Mouse (Mus musculus) granulocyte monocyte progenitor cell, adult 5-6 weeks (primary cell): ENCODE data around the gene Gm5890. TPM values are rescaled to one million over a fixed set of nuclear protein-coding genes. Genes with fewer than 3 reads are reported as not detected.
"Not testable (repeated sequence)": the region's sequence is repeated elsewhere in the genome, so short reads cannot be mapped to it uniquely, and the experiment has no call there.

Source experiments
- ATAC-seq: replicated peaks from 2 replicates; pipeline ENCODE4 v1.8.0; 2016; ENCODE audit warnings: mild to moderate bottlenecking, moderate TSS enrichment, inconsistent platforms; ENCODE audit not compliant: poor library complexity, severe bottlenecking
- total RNA-seq, 2 experiments: library from RNA; stranded (forward) in 1 of 2; stranded (reverse) in 1 of 2; fragments of 200-712, 200-1000 nt in 1 of 2; fragments of >200 nt in 1 of 2; fragmentation: Nextera tagmentation in 1 of 2; gene quantifications; 2 replicates each; pipeline ENCODE4 v1.2.3; 2014 to 2017

The Gm5890 gene
- total RNA-seq (2014; fragmentation: Nextera tagmentation) (not detected in 2 replicates), total RNA-seq (2017) (not detected in 2 replicates)

DNA sequence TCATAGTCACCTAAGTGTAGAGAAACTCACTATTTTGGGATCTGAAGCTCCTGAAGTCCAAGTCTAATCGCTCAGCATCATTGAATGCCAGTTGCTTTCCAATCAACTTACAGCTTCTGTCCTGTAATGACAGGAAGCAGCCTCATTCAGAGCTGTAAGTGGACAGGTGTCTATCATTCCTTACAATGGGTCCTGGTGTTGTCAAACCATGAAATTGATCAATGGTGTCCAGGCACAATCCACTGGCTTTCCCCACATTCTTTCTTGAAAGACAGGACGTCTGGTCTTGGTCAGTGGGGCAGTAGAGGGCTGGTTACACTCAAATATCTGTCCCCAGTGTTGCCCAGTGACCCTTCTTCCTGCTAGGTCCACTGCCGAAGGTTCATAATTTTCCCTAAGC is at the start of gene Gm5890:
TSS of gene Gm5890 (minus strand) at position 101 of the 400 bp plus-strand sequence.
- not testable (repeated sequence) for ATAC-seq

DNA sequence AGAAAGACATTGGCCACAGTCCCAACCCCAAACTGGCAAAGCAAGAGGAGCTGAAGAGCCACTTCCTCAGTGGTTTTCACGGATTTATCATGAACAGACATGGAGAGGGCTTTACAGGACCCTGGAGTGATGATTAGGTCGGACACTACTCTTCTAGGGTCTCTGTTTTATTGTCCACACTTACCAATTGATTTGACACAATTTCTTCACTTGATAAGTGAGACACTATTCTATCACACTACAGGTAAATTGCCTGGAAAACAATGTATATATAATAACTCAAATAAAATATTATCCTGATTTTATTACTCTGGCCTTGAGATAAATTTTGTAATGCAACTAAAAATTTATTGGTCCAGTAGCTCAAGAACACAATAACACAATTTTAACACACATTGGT is 28.9 kb downstream of the Gm5890 start, which contains the start of gene Gm4498:
TSS of gene Gm4498 (minus strand) at position 101 of the 400 bp plus-strand sequence.
- not testable (repeated sequence) for ATAC-seq

Other genes starting within 250 kb of the Gm5890 start
- not detected in 2 replicates for gene Vmn1r91, start 163.2 kb downstream of the Gm5890 start, total RNA-seq (2014; fragmentation: Nextera tagmentation)
- not detected in 2 replicates for gene Vmn1r91, start 163.2 kb downstream of the Gm5890 start, total RNA-seq (2017)
- not detected in 2 replicates for gene Gm16442, start 140.3 kb downstream of the Gm5890 start, total RNA-seq (2014; fragmentation: Nextera tagmentation)
- gene Gm16442, start 140.3 kb downstream of the Gm5890 start, total RNA-seq (2017) = not detected in 2 replicates
- not detected in 2 replicates for gene Vmn1r93, start 123.7 kb downstream of the Gm5890 start, total RNA-seq (2014; fragmentation: Nextera tagmentation)
- not detected in 2 replicates for gene Vmn1r93, start 123.7 kb downstream of the Gm5890 start, total RNA-seq (2017)
- gene Vmn1r94, start 94.5 kb downstream of the Gm5890 start, total RNA-seq (2014; fragmentation: Nextera tagmentation) = not detected in 2 replicates
- gene Vmn1r94, start 94.5 kb downstream of the Gm5890 start, total RNA-seq (2017) = not detected in 2 replicates
- not detected in 2 replicates for gene Vmn1r95, start 69.1 kb downstream of the Gm5890 start, total RNA-seq (2014; fragmentation: Nextera tagmentation)
- not detected in 2 replicates for gene Vmn1r95, start 69.1 kb downstream of the Gm5890 start, total RNA-seq (2017)
- not detected in 2 replicates for gene Gm6164, start 57.2 kb downstream of the Gm5890 start, total RNA-seq (2014; fragmentation: Nextera tagmentation)
- not detected in 2 replicates for gene Gm6164, start 57.2 kb downstream of the Gm5890 start, total RNA-seq (2017)
- not detected in 2 replicates for gene Gm4498, start 29.0 kb downstream of the Gm5890 start, total RNA-seq (2014; fragmentation: Nextera tagmentation)
- gene Gm4498, start 29.0 kb downstream of the Gm5890 start, total RNA-seq (2017) = not detected in 2 replicates
- not detected in 2 replicates for gene Gm4133, start 71.2 kb upstream of the Gm5890 start, total RNA-seq (2014; fragmentation: Nextera tagmentation)
- not detected in 2 replicates for gene Gm4133, start 71.2 kb upstream of the Gm5890 start, total RNA-seq (2017)
- not detected in 2 replicates for gene Gm5728, start 112.6 kb upstream of the Gm5890 start, total RNA-seq (2014; fragmentation: Nextera tagmentation)
- gene Gm5728, start 112.6 kb upstream of the Gm5890 start, total RNA-seq (2017) = not detected in 2 replicates
- gene Vmn1r100, start 155.1 kb upstream of the Gm5890 start, total RNA-seq (2014; fragmentation: Nextera tagmentation) = not detected in 2 replicates
- gene Vmn1r100, start 155.1 kb upstream of the Gm5890 start, total RNA-seq (2017) = not detected in 2 replicates
- gene Vmn1r101, start 179.8 kb upstream of the Gm5890 start, total RNA-seq (2014; fragmentation: Nextera tagmentation) = not detected in 2 replicates
- not detected in 2 replicates for gene Vmn1r101, start 179.8 kb upstream of the Gm5890 start, total RNA-seq (2017)
- gene Gm10670, start 212.1 kb upstream of the Gm5890 start, total RNA-seq (2014; fragmentation: Nextera tagmentation) = not detected in 2 replicates
- gene Gm10670, start 212.1 kb upstream of the Gm5890 start, total RNA-seq (2017) = not detected in 2 replicates
- gene Vmn1r103, start 247.7 kb upstream of the Gm5890 start, total RNA-seq (2014; fragmentation: Nextera tagmentation) = not detected in 2 replicates
- gene Vmn1r103, start 247.7 kb upstream of the Gm5890 start, total RNA-seq (2017) = not detected in 2 replicates